Mouse (Mus musculus) midbrain, embryonic 16.5 days (tissue): Measurements from ENCODE around the gene Cpa2. TPM values are rescaled to one million over a fixed set of nuclear protein-coding genes. Genes with fewer than 3 reads are reported as not detected.

Experiments used
- ATAC-seq: fragments of 200-750 bp; cut with Nextera tagmentation; 2 replicates; pipeline ENCODE4 v1.8.0; 2017; ENCODE audit warnings: moderate TSS enrichment
- H3K27ac ChIP-seq: fragments of 300-500 bp; sonication (generic); 2 replicates; pipeline ENCODE4 v1.5.1; 2014; ENCODE audit warnings: mild to moderate bottlenecking, low read length, mixed read lengths
- H3K27me3 ChIP-seq: fragments of 300-500 bp; sonication (generic); 2 replicates; pipeline ENCODE4 v1.6.1; 2014; ENCODE audit warnings: low read depth, low read length, mixed read lengths; ENCODE audit not compliant: control insufficient read depth, insufficient read depth
- H3K36me3 ChIP-seq: fragments of 300-500 bp; sonication (generic); 2 replicates; pipeline ENCODE4 v1.6.1; 2014; ENCODE audit warnings: mild to moderate bottlenecking, low read length, moderate library complexity, mixed read lengths; ENCODE audit not compliant: control insufficient read depth, insufficient read depth
- H3K4me1 ChIP-seq: fragments of 300-500 bp; sonication (generic); 2 replicates; pipeline ENCODE4 v1.6.1; 2014; ENCODE audit warnings: mild to moderate bottlenecking, low read length, mixed read lengths; ENCODE audit not compliant: control insufficient read depth, insufficient read depth
- H3K4me2 ChIP-seq: fragments of 300-500 bp; sonication (generic); 2 replicates; pipeline ENCODE4 v1.6.1; 2014; ENCODE audit warnings: mild to moderate bottlenecking, low read length, mixed read lengths
- H3K4me3 ChIP-seq: fragments of 300-500 bp; sonication (generic); 2 replicates; pipeline ENCODE4 v1.5.1; 2014; ENCODE audit warnings: low read depth, mild to moderate bottlenecking, low read length, moderate library complexity, mixed read lengths
- H3K9ac ChIP-seq: fragments of 300-500 bp; sonication (generic); 2 replicates; pipeline ENCODE4 v1.6.1; 2014; ENCODE audit warnings: low read depth, low read length, mixed read lengths
- H3K9me3 ChIP-seq: fragments of 300-500 bp; sonication (generic); replicated peaks from 2 replicates; pipeline ENCODE4 v1.6.1; 2014; ENCODE audit warnings: mild to moderate bottlenecking, low read length, mixed read lengths; ENCODE audit not compliant: control insufficient read depth, poor library complexity, severe bottlenecking
- WGBS: fragments of 180-500 bp; shearing (Covaris S2); extraction: QIAGEN DNeasy Blood & Tissue Kit; methylation state at CpG from one replicate; pipeline ENCODE4 v1.1.7; 2014; 5-methylcytosine and 5-hydroxymethylcytosine counted together
- polyA plus RNA-seq: library from polyadenylated mRNA; unstranded; fragments of >200 nt; fragmentation: Nextera tagmentation; extraction: Ambion mirVana; gene quantifications from 2 replicates; pipeline ENCODE4 v1.2.1, GENCODE M21; 2015

Cpa2 gene
- polyA plus RNA-seq, result 9.0 and 10.2 TPM in 2 replicates

GRCm38 (mm10) chr6:30541009-30541799 is at the start of gene Cpa2:
Gene Cpa2, plus strand, starts transcription at chr6:30541582.
- WGBS, result 86% methylated on average over 11 of the region's 11 CpGs

GRCm38 (mm10) chr6:30499049-30499448 is 42.3 kb upstream of the Cpa2 start:
- 91% methylated on average over 3 of the region's 3 CpGs for WGBS
- no peak for ATAC-seq
- H3K9me3 ChIP-seq, result no peaks in the 10 kb centered on the region
- H3K9ac ChIP-seq, result no peak overlapping the region
- no peaks in the 10 kb centered on the region for H3K4me1 ChIP-seq
- H3K27me3 ChIP-seq, result no peaks in the 10 kb centered on the region
- no peak overlapping the region for H3K4me2 ChIP-seq
- no peak overlapping the region for H3K27ac ChIP-seq
- H3K36me3 ChIP-seq, result peaks cover 9% of the 10 kb centered on the region
- no peak overlapping the region for H3K4me3 ChIP-seq

More at GRCm38 (mm10) chr6:30541009-30541799, at the start of gene Cpa2:
- Histone ChIP-seq H3K9ac (no peak within 1 kb of the TSS), H3K4me1 (no peaks in the 10 kb centered on the region; the same call in none of the 2 replicates), H3K9me3 (no peaks in the 10 kb centered on the region), H3K27ac (no peak within 1 kb of the TSS), H3K27me3 (no peaks in the 10 kb centered on the region), H3K4me2 (no peak within 1 kb of the TSS), H3K4me3 (no peak within 1 kb of the TSS), H3K36me3 (no peaks in the 10 kb centered on the region)
- ATAC-seq, result no peak

DNA sequence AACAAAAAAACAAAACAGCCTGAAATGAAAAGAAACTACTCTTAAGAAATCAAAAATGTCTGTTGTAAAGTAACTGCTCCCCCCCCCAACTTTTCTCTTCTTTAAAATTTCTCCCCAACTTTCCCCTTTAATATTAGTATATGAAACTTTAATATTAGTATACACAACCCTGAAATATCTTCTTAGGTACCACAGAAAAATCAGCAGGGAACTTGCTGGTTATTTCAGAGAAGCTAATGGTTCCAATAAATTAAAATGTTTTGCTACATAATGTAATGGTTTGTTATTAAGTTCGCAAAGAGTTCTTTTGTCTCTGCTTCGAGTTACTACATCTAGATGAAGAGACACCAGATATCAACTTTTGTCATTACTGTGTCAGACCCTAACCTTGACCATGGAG is 32.6 kb upstream of the Cpa2 start:
- H3K4me1 ChIP-seq, result peaks cover 9% of the 10 kb centered on the region
- no peaks in the 10 kb centered on the region for H3K27me3 ChIP-seq
- 6% methylated on average over 2 of the region's 2 CpGs for WGBS
- peak overlapping the region; percentile 56 for H3K4me2 ChIP-seq
- H3K9me3 ChIP-seq, result no peaks in the 10 kb centered on the region
- H3K36me3 ChIP-seq, result no peaks in the 10 kb centered on the region
- peak overlapping the region; percentile 74 for H3K9ac ChIP-seq
- no peak for ATAC-seq
- peak overlapping the region; percentile 66 for H3K4me3 ChIP-seq
- peak overlapping the region; percentile 94 for H3K27ac ChIP-seq

DNA sequence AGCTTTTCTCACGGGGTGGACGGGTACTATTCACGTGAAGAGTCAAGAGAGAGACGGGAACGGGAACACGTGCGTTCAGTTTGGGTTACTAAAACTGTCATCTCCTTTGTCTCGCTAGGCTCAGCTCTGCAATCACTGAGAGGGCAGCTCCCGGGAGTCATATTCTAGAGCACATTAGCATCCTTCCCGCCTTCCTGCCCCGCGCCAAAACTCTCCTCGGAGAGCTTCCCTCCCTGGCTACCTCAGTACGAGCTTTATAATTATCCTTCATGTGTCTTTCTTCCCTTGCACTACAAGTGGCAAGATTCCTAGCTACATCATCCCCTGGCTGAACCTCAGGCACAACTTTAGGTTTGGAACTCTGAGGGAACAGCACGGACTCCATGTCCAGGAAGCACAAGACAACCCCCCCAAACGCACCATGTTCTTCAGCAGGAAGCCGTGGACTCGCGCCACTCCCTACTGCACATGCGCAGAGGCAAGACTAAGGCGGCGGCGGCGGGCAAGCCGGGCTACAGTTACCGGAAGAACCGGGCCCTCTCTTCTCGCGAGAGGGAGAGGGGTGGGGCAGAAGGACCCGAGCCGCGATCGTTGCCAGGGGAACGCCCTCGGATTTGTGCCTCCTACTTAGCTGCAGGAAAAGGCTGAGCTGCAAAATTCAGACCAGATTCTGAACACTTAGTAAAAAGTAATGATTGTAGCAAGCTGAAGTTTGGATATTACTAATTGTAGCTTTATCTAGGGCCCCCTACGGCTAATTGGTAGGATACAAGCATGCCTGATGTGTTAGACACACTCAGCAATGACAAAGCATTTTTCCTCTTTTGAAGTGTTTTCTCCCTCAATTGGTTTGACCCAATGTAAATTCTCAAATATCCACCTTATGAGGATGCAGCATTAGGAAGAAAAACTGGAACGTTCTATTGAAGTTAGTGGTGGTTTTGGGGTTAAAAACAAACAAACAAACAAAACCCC is 31.8 kb upstream of the Cpa2 start, which contains the start of the genes Tmem209 and Ssmem1:
Gene Tmem209 (minus strand): TSS at position 519 of the 975 bp plus-strand sequence.
Gene Ssmem1 (plus strand): TSS at position 585 of the 975 bp plus-strand sequence.
- ATAC-seq, result peak; percentile 99
- Histone ChIP-seq H3K9me3 (no peaks in the 10 kb centered on the region), H3K9ac (peak within 1 kb of the TSS; percentile 74), H3K4me2 (peak within 1 kb of the TSS; percentile 56), H3K4me3 (peak within 1 kb of the TSS; percentile 66), H3K36me3 (no peaks in the 10 kb centered on the region), H3K27ac (peak within 1 kb of the TSS; percentile 94), H3K27me3 (no peaks in the 10 kb centered on the region), H3K4me1 (peaks cover 9% of the 10 kb centered on the region)
- WGBS, result under 1% methylated on average over 37 of the region's 37 CpGs

- 55% methylated on average over 5 of the region's 5 CpGs for WGBS
- Histone ChIP-seq H3K9ac (peak overlapping the region; percentile 73; the same call in 1 of the 2 replicates), H3K4me2 (peak overlapping the region; percentile 56), H3K4me3 (peak overlapping the region; percentile 66; the same call in 1 of the 2 replicates), H3K36me3 (no peaks in the 10 kb centered on the region), H3K4me1 (peaks cover 9% of the 10 kb centered on the region), H3K9me3 (no peaks in the 10 kb centered on the region), H3K27me3 (no peaks in the 10 kb centered on the region), H3K27ac (peak overlapping the region; percentile 94)
- ATAC-seq, result 0 out of 2 replicates have a peak, but pooled peaks have one; percentile 22
Measured at GRCm38 (mm10) chr6:30510291-30510690, 31.1 kb upstream of the Cpa2 start.

DNA sequence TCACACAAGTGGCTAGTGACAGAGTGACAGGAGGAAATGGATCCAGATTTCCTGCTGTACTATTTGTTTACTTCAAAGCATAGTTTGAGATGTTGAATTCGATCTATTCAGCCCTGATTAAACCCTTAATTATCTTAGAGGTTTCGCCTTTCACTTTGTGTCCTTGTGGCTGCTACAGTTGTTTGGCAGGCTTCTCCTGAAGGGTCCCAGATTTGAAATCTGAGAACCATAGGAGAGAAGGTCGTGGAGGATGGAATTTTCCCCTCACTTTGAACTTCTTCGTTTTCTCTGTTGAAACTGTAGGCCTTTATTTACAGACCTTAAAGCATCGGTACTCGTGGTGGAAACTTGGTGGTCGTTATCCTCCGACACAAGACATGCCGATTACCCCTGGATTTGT is 27.1 kb upstream of the Cpa2 start:
- WGBS, result 30% methylated on average over 9 of the region's 9 CpGs

GRCm38 (mm10) chr6:30520400-30520799 is 21.0 kb upstream of the Cpa2 start:
- H3K4me1 ChIP-seq, result no peaks in the 10 kb centered on the region; the same call in 1 of the 2 replicates
- no peaks in the 10 kb centered on the region for H3K36me3 ChIP-seq
- no peaks in the 10 kb centered on the region for H3K9me3 ChIP-seq
- no peak overlapping the region for H3K4me3 ChIP-seq
- H3K4me2 ChIP-seq, result no peak overlapping the region
- no peaks in the 10 kb centered on the region for H3K27me3 ChIP-seq
- ATAC-seq, result no peak
- H3K27ac ChIP-seq, result no peak overlapping the region
- 69% methylated on average over 11 of the region's 11 CpGs for WGBS
- H3K9ac ChIP-seq, result no peak overlapping the region

More for the DNA sequence above, 27.1 kb upstream of the Cpa2 start:
- no peak overlapping the region for H3K27ac ChIP-seq
- H3K36me3 ChIP-seq, result no peaks in the 10 kb centered on the region
- ATAC-seq, result no peak
- no peaks in the 10 kb centered on the region for H3K9me3 ChIP-seq
- H3K4me3 ChIP-seq, result no peak overlapping the region
- peaks cover 7% of the 10 kb centered on the region for H3K4me1 ChIP-seq
- no peak overlapping the region for H3K4me2 ChIP-seq
- no peaks in the 10 kb centered on the region for H3K27me3 ChIP-seq
- no peak overlapping the region for H3K9ac ChIP-seq

- no peaks in the 10 kb centered on the region for H3K27me3 ChIP-seq
- WGBS, result 50% methylated on average over 7 of the region's 7 CpGs
- no peak for ATAC-seq
- H3K4me1 ChIP-seq, result peaks cover 11% of the 10 kb centered on the region
- H3K36me3 ChIP-seq, result no peaks in the 10 kb centered on the region
- no peaks in the 10 kb centered on the region for H3K9me3 ChIP-seq
- H3K4me2 ChIP-seq, result no peak overlapping the region
- no peak overlapping the region for H3K4me3 ChIP-seq
- no peak overlapping the region for H3K27ac ChIP-seq
- no peak overlapping the region for H3K9ac ChIP-seq
Measured at GRCm38 (mm10) chr6:30525456-30526332, 15.7 kb upstream of the Cpa2 start.
